Mouse (Mus musculus): ENCODE data around the gene Sst. TPM values are rescaled to one million over a fixed set of nuclear protein-coding genes. Genes with fewer than 3 reads are reported as not detected.

The Sst gene
- total and polyA plus RNA-seq, 3 experiments: not detected

- intact Hi-C loops (cut with DNase I): no loop called here
- Histone ChIP-seq H3K36me3 (ENCODE audit: control insufficient read depth, insufficient read depth, low read length) (no peaks in the 10 kb centered on the region), H3K9ac (ENCODE audit: low read depth, low read length) (no peak overlapping the region), H3K79me2 (replicated peaks; ENCODE audit: control insufficient read depth, insufficient read depth, low read length) (no peaks in the 10 kb centered on the region), H3K27me3 (ENCODE audit: control insufficient read depth, insufficient read depth, low read length) (no peaks in the 10 kb centered on the region), H3K4me1 (ENCODE audit: control insufficient read depth, insufficient read depth, low read length) (no peaks in the 10 kb centered on the region), H3K27ac (no peak overlapping the region), H3K4me3 (no peak overlapping the region)
- no peak for DNase-seq
- WGBS: 71% methylated on average over 7 of the region's 7 CpGs
- TF ChIP-seq POLR2A (IDR thresholded peaks at IDR 0.05; ENCODE audit: insufficient read depth, low read depth, low read length): no peak
- TF ChIP-seq CTCF (IDR thresholded peaks at IDR 0.05): no peak
- no peak for TF ChIP-seq EP300 (IDR thresholded peaks at IDR 0.05; ENCODE audit: insufficient read depth, low read depth, low read length)
Observed at GRCm38 (mm10) chr16:23844622-23845021, 46.1 kb downstream of the Sst start.

- Histone ChIP-seq H3K9ac (ENCODE audit: low read depth, low read length) (no peak overlapping the region), H3K36me3 (ENCODE audit: control insufficient read depth, insufficient read depth, low read length) (no peaks in the 10 kb centered on the region), H3K4me3 (no peak overlapping the region), H3K4me1 (ENCODE audit: control insufficient read depth, insufficient read depth, low read length) (no peaks in the 10 kb centered on the region), H3K27me3 (ENCODE audit: control insufficient read depth, insufficient read depth, low read length) (no peaks in the 10 kb centered on the region), H3K27ac (no peak overlapping the region), H3K79me2 (replicated peaks; ENCODE audit: control insufficient read depth, insufficient read depth, low read length) (no peaks in the 10 kb centered on the region)
- intact Hi-C loops (cut with DNase I): no loop called here
- TF ChIP-seq POLR2A (IDR thresholded peaks at IDR 0.05; ENCODE audit: insufficient read depth, low read depth, low read length): no peak
- TF ChIP-seq CTCF (IDR thresholded peaks at IDR 0.05): no peak
- no peak for TF ChIP-seq EP300 (IDR thresholded peaks at IDR 0.05; ENCODE audit: insufficient read depth, low read depth, low read length)
- whole genome bisulfite sequencing: 76% methylated on average over 3 of the region's 3 CpGs
- DNase-seq: no peak
Observed at GRCm38 (mm10) chr16:23842609-23843008, 48.1 kb downstream of the Sst start.

Other genes starting within 250 kb of the Sst start
- gene Rtp2, start 41.4 kb upstream of the Sst start, total RNA-seq (2021): not detected
- not detected in 2 replicates for gene Rtp2, start 41.4 kb upstream of the Sst start, polyA plus RNA-seq (2012; rRNA removed)
- not detected for gene Gm37419, start 97.5 kb upstream of the Sst start, total RNA-seq (2021)
- not detected in 2 replicates for gene Gm37419, start 97.5 kb upstream of the Sst start, polyA plus RNA-seq (2012; rRNA removed)
- 10 to 100 TPM; 15.4 to 21.7 TPM for gene Bcl6, start 97.9 kb upstream of the Sst start, total RNA-seq (2021)
- gene Bcl6, start 97.9 kb upstream of the Sst start, polyA plus RNA-seq (2012; rRNA removed): 16.5 and 17.8 TPM in 2 replicates

Measured in heart, adult 2 months (tissue).